Mouse (Mus musculus): ENCODE measurements around the gene Qrfp. TPM values are rescaled to one million over a fixed set of nuclear protein-coding genes. Genes with fewer than 3 reads are reported as not detected.
A peak's percentile ranks its signal among the peaks of the same experiment; 100 is the strongest.

The Qrfp gene
- polyA plus RNA-seq, 1 experiment = not detected

DNA sequence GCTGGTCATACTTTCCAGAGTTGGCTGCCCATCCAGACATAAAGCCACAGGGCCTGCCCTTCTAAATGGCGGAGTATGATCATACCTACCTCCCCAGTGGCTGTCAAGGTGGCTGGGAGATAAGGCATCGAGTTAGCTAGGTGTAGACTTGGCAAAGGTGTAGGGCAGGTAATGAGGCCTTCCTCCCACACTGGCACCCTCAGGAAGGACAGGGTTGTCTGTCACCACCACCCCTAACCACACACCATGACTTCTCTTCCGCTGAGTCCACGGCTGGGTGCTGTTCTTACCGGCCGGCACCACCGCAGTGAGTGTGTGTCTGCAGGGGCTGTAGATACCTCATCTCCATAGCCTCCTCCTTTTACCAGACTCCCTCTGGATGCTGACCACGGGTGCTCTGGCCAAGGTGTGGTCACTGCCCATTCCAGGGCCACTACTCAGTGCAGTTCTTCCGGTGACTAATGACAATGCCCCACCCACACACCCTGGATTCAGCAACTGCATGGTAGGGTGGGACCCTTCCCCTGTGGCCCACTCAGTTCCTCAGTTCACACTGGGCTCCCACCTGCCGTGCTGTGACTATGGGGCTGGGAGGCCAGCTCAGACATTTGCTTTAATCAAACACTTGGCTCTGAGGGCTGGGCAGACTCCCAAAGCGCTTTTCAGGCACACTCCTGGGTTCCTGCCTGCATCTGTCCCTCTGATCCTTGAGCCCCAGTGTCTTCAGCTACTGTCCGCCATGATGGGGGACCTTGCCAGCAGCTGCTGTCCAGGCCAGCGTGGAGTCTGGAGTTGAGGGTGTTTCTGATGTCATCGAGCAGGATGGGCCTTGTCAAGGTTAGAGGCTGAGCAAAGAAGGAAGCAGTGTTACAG lies 942 bp upstream of the Qrfp start:
- Histone ChIP-seq H3K27ac (ENCODE audit: insufficient read depth, low read length) (no peak overlapping the region), H3K4me3 (replicated peaks; ENCODE audit: insufficient read depth, low read depth, low read length) (no peak overlapping the region), H3K27me3 (ENCODE audit: control insufficient read depth, insufficient read depth, low read length) (no peaks in the 10 kb centered on the region), H3K4me1 (ENCODE audit: control insufficient read depth, insufficient read depth, low read length) (peaks cover 5% of the 10 kb centered on the region; the same call in 1 of the 2 replicates)
- WGBS = 74% methylated on average over 14 of the region's 14 CpGs
- TF ChIP-seq POLR2A (IDR thresholded peaks at IDR 0.05; ENCODE audit: borderline replicate concordance, insufficient read depth, low read length) (no peak), CTCF (IDR thresholded peaks at IDR 0.05; ENCODE audit: borderline replicate concordance, insufficient read depth, low read depth, low read length) (no peak)
- DNase-seq = no peak

DNA sequence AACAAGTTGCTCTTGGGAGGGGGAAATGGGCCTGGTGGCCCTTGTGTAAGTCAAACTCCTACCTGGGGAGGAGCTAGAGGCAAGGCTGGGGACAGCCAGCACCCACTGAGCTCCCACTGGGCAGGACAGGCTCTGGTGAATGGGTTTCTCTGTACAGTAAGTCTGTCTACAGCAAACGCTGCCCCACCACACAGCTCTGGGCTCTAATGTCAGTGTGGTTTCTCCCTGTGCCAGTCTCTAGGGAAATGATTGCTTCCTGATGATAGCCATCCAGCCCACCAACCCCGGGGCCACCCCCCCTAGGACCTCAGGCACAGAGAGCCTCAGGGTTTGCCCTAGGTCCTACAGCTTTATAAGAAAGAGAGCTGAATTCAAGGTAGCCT lies 1.0 kb downstream of the Qrfp start:
- H3K4me1 ChIP-seq (ENCODE audit: control insufficient read depth, insufficient read depth, low read length) = peaks cover 5% of the 10 kb centered on the region; the same call in 1 of the 2 replicates
- TF ChIP-seq CTCF (IDR thresholded peaks at IDR 0.05; ENCODE audit: borderline replicate concordance, insufficient read depth, low read depth, low read length) (no peak), POLR2A (IDR thresholded peaks at IDR 0.05; ENCODE audit: borderline replicate concordance, insufficient read depth, low read length) (no peak)
- 54% methylated on average over 2 of the region's 2 CpGs for WGBS

DNA sequence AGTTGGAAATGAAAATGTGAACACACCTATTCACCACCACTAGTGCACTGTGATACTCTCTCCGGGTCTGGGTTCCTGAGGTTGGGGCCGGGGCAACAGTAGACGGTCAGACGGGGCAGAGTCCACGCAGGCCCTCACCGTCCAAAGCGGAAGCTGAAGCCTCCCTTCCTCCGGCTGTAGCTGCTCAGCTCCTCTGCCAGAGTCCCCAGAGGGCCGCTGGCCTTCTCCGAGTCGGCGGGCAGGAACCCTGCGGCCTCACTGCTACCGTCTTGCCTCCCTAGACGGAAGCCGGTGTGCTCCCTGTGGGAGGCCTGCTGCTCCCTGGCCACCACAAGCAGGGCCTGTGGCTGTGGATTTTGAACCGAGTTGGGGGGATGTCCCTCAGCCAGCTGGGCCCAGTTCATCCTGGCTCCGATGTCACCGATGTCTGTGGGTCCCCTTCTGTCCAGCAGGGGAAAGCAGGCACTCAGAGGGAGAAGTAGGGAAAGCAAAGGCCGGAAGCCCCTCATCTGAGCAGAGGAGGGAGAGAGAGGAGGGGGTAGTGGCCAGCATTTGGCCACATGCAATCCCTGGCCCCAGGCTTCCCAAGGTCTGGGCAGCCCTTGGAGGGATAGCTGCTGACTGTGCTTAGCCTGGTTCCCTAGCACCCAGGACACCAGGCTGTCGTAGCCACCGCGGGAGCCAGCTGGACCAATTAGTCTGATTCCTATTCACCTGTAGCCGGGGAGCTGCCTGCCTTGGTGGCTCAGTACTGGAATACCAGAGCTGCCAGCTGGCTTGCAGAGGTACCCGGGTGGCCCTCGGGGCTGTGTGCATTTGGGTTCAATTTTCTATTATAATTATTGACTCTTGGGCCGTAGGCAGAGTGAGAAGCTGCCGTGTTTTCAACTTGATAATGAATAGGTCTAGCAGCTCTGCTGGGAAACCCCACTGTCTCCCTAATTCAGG lies 1.7 kb downstream of the Qrfp start:
- TF ChIP-seq CTCF (IDR thresholded peaks at IDR 0.05; ENCODE audit: borderline replicate concordance, insufficient read depth, low read depth, low read length) (no peak), POLR2A (IDR thresholded peaks at IDR 0.05; ENCODE audit: borderline replicate concordance, insufficient read depth, low read length) (no peak)
- no peak overlapping the region for H3K4me3 ChIP-seq (replicated peaks; ENCODE audit: insufficient read depth, low read depth, low read length)
- H3K4me1 ChIP-seq (ENCODE audit: control insufficient read depth, insufficient read depth, low read length) = peaks cover 5% of the 10 kb centered on the region; the same call in 1 of the 2 replicates
- WGBS = 47% methylated on average over 28 of the region's 28 CpGs
- H3K27me3 ChIP-seq (ENCODE audit: control insufficient read depth, insufficient read depth, low read length) = no peaks in the 10 kb centered on the region
- no peak for DNase-seq
- no peak overlapping the region for H3K27ac ChIP-seq (ENCODE audit: insufficient read depth, low read length)

More for the DNA sequence above, 1.0 kb downstream of the Qrfp start:
- DNase-seq = no peak
- Histone ChIP-seq H3K27me3 (ENCODE audit: control insufficient read depth, insufficient read depth, low read length) (no peaks in the 10 kb centered on the region), H3K4me3 (replicated peaks; ENCODE audit: insufficient read depth, low read depth, low read length) (no peak overlapping the region), H3K27ac (ENCODE audit: insufficient read depth, low read length) (no peak overlapping the region)

GRCm38 (mm10) chr2:31806639-31807382 lies 3.6 kb downstream of the Qrfp start:
- Histone ChIP-seq H3K4me1 (ENCODE audit: control insufficient read depth, insufficient read depth, low read length) (peaks cover 17% of the 10 kb centered on the region), H3K4me3 (replicated peaks; ENCODE audit: insufficient read depth, low read depth, low read length) (no peak overlapping the region)
- 72% methylated on average over 9 of the region's 9 CpGs for WGBS

DNA sequence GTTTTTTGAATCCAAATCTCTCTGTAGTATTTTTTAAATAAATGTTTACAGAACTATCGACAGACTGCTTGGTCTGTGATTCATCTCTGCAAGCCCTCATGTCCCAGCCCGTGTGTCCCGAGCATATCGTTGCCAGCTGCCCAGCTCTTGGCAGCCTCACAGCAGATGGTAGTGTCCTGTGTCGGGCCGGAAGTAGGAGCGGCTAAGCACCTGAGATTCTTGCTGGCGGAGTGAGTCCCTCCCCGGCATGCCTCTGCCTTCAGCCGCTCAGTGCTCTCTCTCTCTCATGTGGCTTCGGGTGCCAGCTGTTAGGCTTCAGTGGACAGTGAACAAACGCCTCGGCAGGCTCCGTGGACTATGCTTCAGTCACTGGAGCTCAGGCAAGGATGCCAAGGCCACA lies 6.9 kb downstream of the Qrfp start:
- no peak overlapping the region for H3K27ac ChIP-seq (ENCODE audit: insufficient read depth, low read length)

More at GRCm38 (mm10) chr2:31806639-31807382, 3.6 kb downstream of the Qrfp start:
- Histone ChIP-seq H3K27me3 (ENCODE audit: control insufficient read depth, insufficient read depth, low read length) (no peaks in the 10 kb centered on the region), H3K27ac (ENCODE audit: insufficient read depth, low read length) (no peak overlapping the region)
- no peak for TF ChIP-seq CTCF (IDR thresholded peaks at IDR 0.05; ENCODE audit: borderline replicate concordance, insufficient read depth, low read depth, low read length)
- TF ChIP-seq POLR2A (IDR thresholded peaks at IDR 0.05; ENCODE audit: borderline replicate concordance, insufficient read depth, low read length) = no peak
- no peak for DNase-seq

GRCm38 (mm10) chr2:31802811-31803210 lies 7.6 kb downstream of the Qrfp start:
- TF ChIP-seq CTCF (IDR thresholded peaks at IDR 0.05; ENCODE audit: borderline replicate concordance, insufficient read depth, low read depth, low read length) = no peak
- TF ChIP-seq POLR2A (IDR thresholded peaks at IDR 0.05; ENCODE audit: borderline replicate concordance, insufficient read depth, low read length) = no peak
- 57% methylated on average over 8 of the region's 8 CpGs for WGBS
- H3K4me3 ChIP-seq (replicated peaks; ENCODE audit: insufficient read depth, low read depth, low read length) = no peak overlapping the region
- DNase-seq = peak; percentile 42 to 52
- no peak overlapping the region for H3K27ac ChIP-seq (ENCODE audit: insufficient read depth, low read length)
- no peaks in the 10 kb centered on the region for H3K27me3 ChIP-seq (ENCODE audit: control insufficient read depth, insufficient read depth, low read length)
- peaks cover 31% of the 10 kb centered on the region for H3K4me1 ChIP-seq (ENCODE audit: control insufficient read depth, insufficient read depth, low read length)

More for the DNA sequence above, 6.9 kb downstream of the Qrfp start:
- Histone ChIP-seq H3K27me3 (ENCODE audit: control insufficient read depth, insufficient read depth, low read length) (no peaks in the 10 kb centered on the region), H3K4me3 (replicated peaks; ENCODE audit: insufficient read depth, low read depth, low read length) (no peak overlapping the region), H3K4me1 (ENCODE audit: control insufficient read depth, insufficient read depth, low read length) (peaks cover 31% of the 10 kb centered on the region)
- DNase-seq = peak; percentile 51 to 67
- WGBS = 18% methylated on average over 14 of the region's 14 CpGs
- TF ChIP-seq CTCF (IDR thresholded peaks at IDR 0.05; ENCODE audit: borderline replicate concordance, insufficient read depth, low read depth, low read length) = no peak
- TF ChIP-seq POLR2A (IDR thresholded peaks at IDR 0.05; ENCODE audit: borderline replicate concordance, insufficient read depth, low read length) = no peak

DNA sequence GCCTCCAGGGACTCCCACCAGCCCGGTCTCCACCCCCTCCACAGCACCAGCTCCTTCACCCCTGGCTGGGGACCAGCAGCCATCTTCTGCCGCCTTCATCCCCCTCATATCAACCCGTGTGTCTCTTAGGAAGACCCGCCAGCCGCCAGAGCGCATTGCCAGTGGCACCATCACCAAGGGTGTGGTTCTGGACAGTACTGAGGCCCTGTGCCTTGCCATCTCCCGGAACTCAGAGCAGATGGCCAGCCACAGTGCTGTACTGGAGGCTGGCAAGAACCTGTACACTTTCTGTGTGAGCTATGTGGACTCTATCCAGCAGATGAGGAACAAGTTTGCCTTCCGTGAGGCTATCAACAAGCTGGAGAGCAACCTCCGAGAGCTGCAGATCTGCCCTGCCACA lies 9.0 kb downstream of the Qrfp start:
- WGBS = 18% methylated on average over 9 of the region's 9 CpGs
- TF ChIP-seq POLR2A (IDR thresholded peaks at IDR 0.05; ENCODE audit: borderline replicate concordance, insufficient read depth, low read length) (no peak), CTCF (IDR thresholded peaks at IDR 0.05; ENCODE audit: borderline replicate concordance, insufficient read depth, low read depth, low read length) (no peak)

More for the DNA sequence above, 9.0 kb downstream of the Qrfp start:
- no peak overlapping the region for H3K27ac ChIP-seq (ENCODE audit: insufficient read depth, low read length)
- no peaks in the 10 kb centered on the region for H3K27me3 ChIP-seq (ENCODE audit: control insufficient read depth, insufficient read depth, low read length)
- peak; percentile 69 to 79 for DNase-seq
- no peak overlapping the region for H3K4me3 ChIP-seq (replicated peaks; ENCODE audit: insufficient read depth, low read depth, low read length)
- H3K4me1 ChIP-seq (ENCODE audit: control insufficient read depth, insufficient read depth, low read length) = peaks cover 31% of the 10 kb centered on the region

Measured in cerebellum, adult 2 months (tissue).